Mouse (Mus musculus) gonadal fat pad, adult 2 months (tissue): Measurements from ENCODE around the gene Gm10837. TPM values are rescaled to one million over a fixed set of nuclear protein-coding genes. Genes with fewer than 3 reads are reported as not detected.

Experiments used
- DNase-seq: peaks from one replicate; pipeline ENCODE4 v3.0.0-alpha.2; 2012; ENCODE audit warnings: low read depth
- polyA plus RNA-seq: library from polyadenylated mRNA; depleted of rRNA; stranded (reverse); fragments of >200 nt; gene quantifications from 2 replicates; pipeline ENCODE4 v1.2.3, GENCODE M21; 2012

Gene Gm10837
- polyA plus RNA-seq, 1 experiment, result not detected

GRCm38 (mm10) chr14:122479461-122480109 lies 10.8 kb upstream of the Gm10837 start:
- DNase-seq, result no peak

GRCm38 (mm10) chr14:122480355-122480754 lies 10.0 kb upstream of the Gm10837 start:
- DNase-seq, result no peak

- no peak for DNase-seq
These were observed 9.2 kb upstream of the Gm10837 start for GRCm38 (mm10) chr14:122481181-122481580.

GRCm38 (mm10) chr14:122482081-122483023 lies 8.0 kb upstream of the Gm10837 start:
- no peak for DNase-seq

- DNase-seq, result no peak
These were observed 7.4 kb upstream of the Gm10837 start for GRCm38 (mm10) chr14:122483024-122483385.

- DNase-seq, result no peak
These were observed 6.6 kb upstream of the Gm10837 start for GRCm38 (mm10) chr14:122483556-122484421.

- DNase-seq, result no peak
These were observed 5.9 kb upstream of the Gm10837 start for GRCm38 (mm10) chr14:122484458-122484843.

- no peak for DNase-seq
These were observed 5.4 kb upstream of the Gm10837 start for GRCm38 (mm10) chr14:122484844-122485551.

- DNase-seq, result no peak
These were observed 4.7 kb upstream of the Gm10837 start for GRCm38 (mm10) chr14:122485635-122486181.

- no peak for DNase-seq
These were observed 3.8 kb upstream of the Gm10837 start for GRCm38 (mm10) chr14:122486611-122487010.

GRCm38 (mm10) chr14:122487366-122487765 lies 3.0 kb upstream of the Gm10837 start:
- DNase-seq, result no peak

- no peak for DNase-seq
These were observed 1.3 kb upstream of the Gm10837 start for GRCm38 (mm10) chr14:122489041-122489440.

- DNase-seq, result no peak
These were observed 536 bp upstream of the Gm10837 start for GRCm38 (mm10) chr14:122489686-122490414.

GRCm38 (mm10) chr14:122491521-122491920 lies 1.1 kb downstream of the Gm10837 start:
- DNase-seq, result no peak

GRCm38 (mm10) chr14:122492015-122492414 lies 1.6 kb downstream of the Gm10837 start:
- no peak for DNase-seq

- DNase-seq, result no peak
These were observed 18.7 kb downstream of the Gm10837 start for GRCm38 (mm10) chr14:122509058-122509457.

- no peak for DNase-seq
These were observed 21.1 kb downstream of the Gm10837 start for GRCm38 (mm10) chr14:122511519-122511918.

- no peak for DNase-seq
These were observed 23.2 kb downstream of the Gm10837 start for GRCm38 (mm10) chr14:122513511-122514036.

- DNase-seq, result no peak
These were observed 38.1 kb downstream of the Gm10837 start for GRCm38 (mm10) chr14:122528475-122528874.
